Mouse (Mus musculus) urinary bladder, postnatal 4 days (tissue): ENCODE data around the gene Rundc3a.

Experiments
- DNase-seq, 2 experiments: peaks; one replicate each; pipeline ENCODE4 v3.0.0; 2021 to 2022; ENCODE audit warnings: low spot score in 2 of 2

Rundc3a gene

GRCm38 (mm10) chr11:102448327-102448726 is 55.1 kb downstream of the Rundc3a start:
- no peak for DNase-seq

GRCm38 (mm10) chr11:102449043-102450008 is 56.1 kb downstream of the Rundc3a start:
- no peak for DNase-seq
